Mouse (Mus musculus) limb, embryonic 12.5 days (tissue): ENCODE results near the gene Atpif1. TPM values are rescaled to one million over a fixed set of nuclear protein-coding genes. Genes with fewer than 3 reads are reported as not detected.
"Not testable (repeated sequence)": the region's sequence is repeated elsewhere in the genome, so short reads cannot be mapped to it uniquely, and the experiment has no call there.

Experiments used
- ATAC-seq: fragments of 200-750 bp; cut with Nextera tagmentation; 2 replicates; pipeline ENCODE4 v1.8.0; 2017; ENCODE audit warnings: low read depth, moderate TSS enrichment; ENCODE audit not compliant: insufficient number of reproducible peaks, insufficient read depth, low FRiP score, low TSS enrichment
- H3K27ac ChIP-seq: fragments of 300-500 bp; sonication (generic); 2 replicates; pipeline ENCODE4 v1.5.1; 2016; ENCODE audit warnings: mild to moderate bottlenecking, moderate library complexity
- H3K27me3 ChIP-seq: fragments of 300-500 bp; sonication (generic); 2 replicates; pipeline ENCODE4 v1.6.1; 2016; ENCODE audit warnings: mild to moderate bottlenecking, moderate library complexity
- H3K36me3 ChIP-seq: fragments of 300-500 bp; sonication (generic); 2 replicates; pipeline ENCODE4 v1.6.1; 2016; ENCODE audit warnings: mild to moderate bottlenecking, moderate library complexity
- H3K4me1 ChIP-seq: fragments of 300-500 bp; sonication (generic); replicated peaks from 2 replicates; pipeline ENCODE4 v1.6.1; 2016
- H3K4me2 ChIP-seq: fragments of 300-500 bp; sonication (generic); 2 replicates; pipeline ENCODE4 v1.6.1; 2016; ENCODE audit warnings: mild to moderate bottlenecking, moderate library complexity
- H3K4me3 ChIP-seq: fragments of 300-500 bp; sonication (generic); replicated peaks from 2 replicates; pipeline ENCODE4 v1.5.1; 2016; ENCODE audit warnings: mild to moderate bottlenecking
- H3K9ac ChIP-seq: fragments of 300-500 bp; sonication (generic); replicated peaks from 2 replicates; pipeline ENCODE4 v1.6.1; 2016; ENCODE audit warnings: mild to moderate bottlenecking, moderate library complexity
- H3K9me3 ChIP-seq: fragments of 300-500 bp; sonication (generic); 2 replicates; pipeline ENCODE4 v1.6.1; 2016; ENCODE audit warnings: mild to moderate bottlenecking, moderate library complexity
- WGBS: fragments of 180-500 bp; shearing (Covaris S2); methylation state at CpG from one replicate; pipeline ENCODE4 v1.1.7; 2016; 5-methylcytosine and 5-hydroxymethylcytosine counted together
- polyA plus RNA-seq: library from polyadenylated mRNA; unstranded; fragments of >200 nt; fragmentation: Nextera tagmentation; extraction: Ambion mirVana; gene quantifications from 2 replicates; pipeline ENCODE4 v1.2.1, GENCODE M21; 2016

The Atpif1 gene
- polyA plus RNA-seq = 1,138 and 1,150 TPM in 2 replicates

DNA sequence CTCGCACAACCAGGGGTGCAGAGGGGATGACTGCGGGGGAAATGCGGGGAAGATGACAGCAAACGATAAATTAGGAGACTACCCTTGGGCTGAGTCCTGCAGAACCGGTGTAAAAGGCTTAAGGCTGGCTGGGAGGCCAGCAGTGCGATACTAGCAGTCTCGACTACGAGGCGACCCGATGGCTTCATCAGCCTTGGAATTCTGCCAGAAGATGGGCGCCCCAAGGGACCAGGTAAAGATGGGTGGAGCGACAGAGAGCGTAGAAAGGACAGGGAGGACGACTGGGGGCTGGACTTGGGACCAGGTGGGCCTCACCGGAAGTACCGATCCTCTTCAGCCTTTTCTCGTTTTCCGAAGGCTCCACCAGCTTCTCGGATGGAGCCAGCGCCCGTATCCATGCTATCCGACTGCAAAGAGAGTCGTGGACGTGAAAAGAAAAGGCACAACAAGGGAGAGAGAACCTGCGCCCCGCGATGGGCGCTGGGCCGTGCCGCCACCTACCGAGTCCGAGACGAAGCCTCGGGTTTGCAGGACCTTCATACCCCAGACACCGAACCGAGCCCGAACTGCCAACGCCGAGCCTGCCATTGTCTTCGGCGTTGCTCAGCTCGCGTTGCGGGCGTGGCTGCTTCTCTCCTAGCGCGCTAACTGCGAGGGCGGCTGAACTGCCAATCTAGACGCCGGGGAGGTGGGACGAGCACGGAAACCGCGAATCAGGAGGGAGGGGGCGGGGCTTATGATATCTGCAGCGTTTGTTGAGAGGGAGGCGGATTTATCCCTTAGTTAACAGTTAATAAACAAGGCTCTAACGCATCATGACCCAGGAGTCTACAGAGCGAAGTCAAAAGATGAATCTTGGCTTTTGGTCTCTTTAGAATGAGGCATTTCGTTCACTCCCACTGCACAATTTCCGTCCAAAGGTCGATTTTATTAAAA is at the start of gene Atpif1:
Gene Atpif1 (minus strand): TSS at position 679 of the 936 bp plus-strand sequence.
- Histone ChIP-seq H3K9ac (peak within 1 kb of the TSS; percentile 88), H3K4me3 (peak within 1 kb of the TSS; percentile 72), H3K27me3 (no peaks in the 10 kb centered on the region), H3K4me1 (peaks cover 26% of the 10 kb centered on the region), H3K9me3 (no peaks in the 10 kb centered on the region), H3K27ac (peak within 1 kb of the TSS; percentile 88), H3K4me2 (peak within 1 kb of the TSS; percentile 80), H3K36me3 (peaks cover 36% of the 10 kb centered on the region)
- ATAC-seq = peak; percentile 73
- WGBS = under 1% methylated on average over 63 of the region's 63 CpGs

DNA sequence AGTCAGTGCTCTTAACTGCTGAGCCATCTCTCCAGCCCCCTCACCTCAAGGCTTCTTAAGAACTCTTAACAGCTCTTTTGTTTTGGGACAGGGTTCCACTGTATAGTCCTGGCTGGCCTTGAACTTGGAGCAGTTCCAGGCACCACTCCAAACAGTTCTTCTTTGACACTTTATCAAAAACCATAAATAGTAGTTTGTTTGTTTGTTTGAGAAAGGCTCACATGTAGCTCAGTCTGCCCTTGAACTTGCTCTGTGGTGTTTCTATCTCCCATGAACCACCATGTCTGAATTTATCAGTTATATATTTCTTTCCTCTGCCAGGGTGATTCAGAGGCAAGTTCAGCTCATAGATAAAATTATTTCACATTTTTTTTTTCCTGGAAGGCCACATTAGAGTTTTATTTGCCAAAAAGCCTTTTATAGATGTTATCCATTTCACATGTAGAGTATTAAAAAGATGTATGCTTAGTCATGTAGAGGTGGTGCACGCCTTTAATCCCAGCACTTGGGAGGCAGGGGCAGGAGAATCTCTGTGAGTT is 41.4 kb upstream of the Atpif1 start:
- no peak overlapping the region for H3K9ac ChIP-seq
- no peaks in the 10 kb centered on the region for H3K36me3 ChIP-seq
- H3K4me1 ChIP-seq = no peaks in the 10 kb centered on the region
- WGBS = 88% methylated on average over 1 of the region's 1 CpGs
- no peaks in the 10 kb centered on the region for H3K27me3 ChIP-seq
- H3K4me3 ChIP-seq = no peak overlapping the region
- no peaks in the 10 kb centered on the region for H3K9me3 ChIP-seq
- no peak overlapping the region for H3K4me2 ChIP-seq
- no peak for ATAC-seq
- no peak overlapping the region for H3K27ac ChIP-seq

DNA sequence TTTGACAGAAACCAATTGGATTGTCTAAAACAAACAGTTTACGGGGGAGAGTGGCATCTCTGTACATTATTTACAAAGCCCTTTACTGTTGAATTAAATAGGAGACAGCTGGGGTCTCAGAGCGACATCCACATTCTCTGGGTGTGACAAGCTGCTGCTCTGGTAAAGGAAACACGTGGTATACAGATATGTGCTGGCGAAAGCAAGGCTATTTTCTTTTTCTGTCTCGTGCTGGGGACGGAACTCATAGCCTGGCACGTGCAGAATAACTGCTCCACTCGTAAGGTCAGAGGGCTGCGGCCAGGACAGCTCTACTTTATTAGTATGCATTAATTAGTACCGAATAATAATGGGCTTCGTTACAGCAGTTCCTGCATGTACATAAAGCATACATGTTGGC is 39.9 kb upstream of the Atpif1 start:
- no peak overlapping the region for H3K4me2 ChIP-seq
- no peak overlapping the region for H3K27ac ChIP-seq
- no peaks in the 10 kb centered on the region for H3K27me3 ChIP-seq
- no peak overlapping the region for H3K9ac ChIP-seq
- H3K36me3 ChIP-seq = no peaks in the 10 kb centered on the region
- H3K4me3 ChIP-seq = no peak overlapping the region
- peaks cover 8% of the 10 kb centered on the region; the same call in 1 of the 2 replicates for H3K9me3 ChIP-seq
- H3K4me1 ChIP-seq = no peaks in the 10 kb centered on the region
- WGBS = 55% methylated on average over 11 of the region's 11 CpGs
- no peak for ATAC-seq

DNA sequence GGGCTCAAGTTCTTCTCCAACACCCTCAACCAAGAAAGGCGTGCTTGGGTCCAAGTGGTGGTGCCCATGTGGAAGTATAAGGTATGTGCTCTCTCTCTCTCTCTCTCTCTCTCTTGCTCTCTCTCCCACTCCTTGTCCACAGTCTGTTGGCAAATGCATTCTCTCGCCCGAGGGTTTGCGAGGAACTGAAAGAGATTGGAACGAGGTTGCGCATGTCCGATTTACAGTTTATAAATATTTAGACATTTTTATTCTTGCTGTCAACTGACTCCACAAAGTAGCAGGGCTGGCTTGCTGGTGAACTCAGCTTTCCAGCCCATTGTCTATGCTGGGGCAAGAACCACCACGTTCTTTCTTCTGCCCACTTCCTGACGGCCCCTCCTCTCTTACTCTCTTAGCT is 37.7 kb upstream of the Atpif1 start:
- 88% methylated on average over 9 of the region's 9 CpGs for WGBS
- no peak overlapping the region for H3K4me3 ChIP-seq
- H3K9ac ChIP-seq = no peak overlapping the region
- peaks cover 8% of the 10 kb centered on the region; the same call in 1 of the 2 replicates for H3K9me3 ChIP-seq
- no peak overlapping the region for H3K4me2 ChIP-seq
- H3K36me3 ChIP-seq = no peaks in the 10 kb centered on the region
- ATAC-seq = no peak
- no peaks in the 10 kb centered on the region for H3K27me3 ChIP-seq
- no peak overlapping the region for H3K27ac ChIP-seq
- no peaks in the 10 kb centered on the region for H3K4me1 ChIP-seq

DNA sequence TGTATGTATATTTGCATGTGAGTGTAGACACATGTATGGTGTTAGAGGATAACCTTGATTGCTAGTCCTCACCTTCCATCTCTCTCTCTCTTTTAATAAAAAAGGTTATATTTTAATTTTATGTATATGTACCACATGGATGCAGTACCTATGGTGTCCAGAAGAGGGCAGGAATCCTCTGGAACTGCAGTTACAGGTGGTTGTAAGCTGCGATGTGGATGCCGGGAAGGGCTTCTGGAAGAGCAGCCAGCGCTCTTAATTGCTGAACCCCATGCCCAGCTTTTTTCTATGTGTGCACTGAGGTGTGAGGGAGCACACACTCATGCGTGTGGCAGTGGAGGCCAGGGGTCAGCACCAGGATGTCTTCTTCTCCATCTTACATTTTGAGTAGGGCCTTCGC is 35.7 kb upstream of the Atpif1 start:
- no peaks in the 10 kb centered on the region for H3K27me3 ChIP-seq
- H3K9ac ChIP-seq = no peak overlapping the region
- WGBS = 88% methylated on average over 5 of the region's 5 CpGs
- H3K4me3 ChIP-seq = no peak overlapping the region
- ATAC-seq = no peak
- H3K9me3 ChIP-seq = peaks cover 8% of the 10 kb centered on the region; the same call in 1 of the 2 replicates
- no peaks in the 10 kb centered on the region for H3K36me3 ChIP-seq
- H3K27ac ChIP-seq = no peak overlapping the region
- no peaks in the 10 kb centered on the region for H3K4me1 ChIP-seq
- H3K4me2 ChIP-seq = no peak overlapping the region

DNA sequence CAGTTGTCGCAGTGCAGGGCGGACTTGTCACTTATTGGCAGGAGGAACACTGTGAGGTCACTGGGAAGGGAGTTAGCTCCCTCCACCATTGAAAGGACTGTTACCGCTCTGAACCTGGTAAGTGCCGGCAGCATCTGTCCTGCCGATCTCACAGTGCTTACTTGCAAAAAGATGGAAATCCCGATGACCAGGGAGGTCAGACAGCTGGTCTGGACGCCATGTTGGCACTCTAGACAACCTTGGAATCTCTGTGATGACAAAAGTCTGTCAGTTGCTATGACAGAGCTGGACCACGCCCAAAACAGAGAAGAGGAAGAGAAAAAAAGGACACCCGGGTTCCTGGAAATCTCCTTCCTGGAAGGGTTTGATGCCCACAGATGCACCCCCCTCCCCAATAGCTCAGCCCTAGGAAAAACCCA is 33.9 kb upstream of the Atpif1 start:
- Histone ChIP-seq H3K9me3 (peaks cover 8% of the 10 kb centered on the region; the same call in 1 of the 2 replicates), H3K27ac (no peak overlapping the region), H3K4me2 (no peak overlapping the region), H3K27me3 (no peaks in the 10 kb centered on the region), H3K4me1 (no peaks in the 10 kb centered on the region; the same call in 1 of the 2 replicates), H3K36me3 (no peaks in the 10 kb centered on the region), H3K9ac (no peak overlapping the region), H3K4me3 (no peak overlapping the region)
- no peak for ATAC-seq
- WGBS = 67% methylated on average over 9 of the region's 9 CpGs

DNA sequence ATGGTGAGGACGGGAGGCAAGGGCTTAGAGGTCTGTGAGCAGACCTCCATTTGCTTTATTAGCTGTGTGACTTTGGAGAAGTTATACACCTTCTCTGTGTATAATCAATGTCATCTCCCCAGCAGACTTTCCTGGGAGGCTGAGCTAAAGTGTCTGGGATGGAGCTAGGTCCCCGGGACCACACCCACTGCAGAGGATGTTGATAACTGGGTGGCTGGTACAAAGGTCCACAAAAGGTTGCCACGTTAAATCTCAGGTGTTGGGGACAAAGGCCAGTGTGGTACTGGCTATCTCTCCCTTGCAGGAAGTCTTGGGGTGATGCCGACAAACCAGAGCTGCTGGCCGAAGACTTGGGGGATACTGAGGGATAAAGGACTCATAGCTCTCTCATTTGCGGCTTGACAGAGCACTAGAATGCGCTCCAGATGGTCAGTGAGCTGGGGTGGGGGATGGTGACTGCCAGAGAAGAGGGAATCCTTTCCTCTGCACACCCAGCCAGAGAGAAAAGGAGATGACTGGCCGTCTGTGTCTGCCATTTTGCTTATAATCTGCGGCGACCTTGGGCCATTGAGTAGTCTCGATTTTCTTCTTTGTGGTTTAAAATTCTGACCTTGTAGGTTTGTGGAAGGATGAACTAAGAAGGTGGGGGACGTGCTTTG is 31.8 kb upstream of the Atpif1 start:
- Histone ChIP-seq H3K4me3 (no peak overlapping the region), H3K9me3 (peaks cover 8% of the 10 kb centered on the region; the same call in 1 of the 2 replicates), H3K36me3 (no peaks in the 10 kb centered on the region), H3K9ac (no peak overlapping the region), H3K27me3 (no peaks in the 10 kb centered on the region), H3K27ac (no peak overlapping the region), H3K4me2 (no peak overlapping the region), H3K4me1 (no peaks in the 10 kb centered on the region; the same call in 1 of the 2 replicates)
- WGBS = 78% methylated on average over 12 of the region's 12 CpGs
- ATAC-seq = no peak

DNA sequence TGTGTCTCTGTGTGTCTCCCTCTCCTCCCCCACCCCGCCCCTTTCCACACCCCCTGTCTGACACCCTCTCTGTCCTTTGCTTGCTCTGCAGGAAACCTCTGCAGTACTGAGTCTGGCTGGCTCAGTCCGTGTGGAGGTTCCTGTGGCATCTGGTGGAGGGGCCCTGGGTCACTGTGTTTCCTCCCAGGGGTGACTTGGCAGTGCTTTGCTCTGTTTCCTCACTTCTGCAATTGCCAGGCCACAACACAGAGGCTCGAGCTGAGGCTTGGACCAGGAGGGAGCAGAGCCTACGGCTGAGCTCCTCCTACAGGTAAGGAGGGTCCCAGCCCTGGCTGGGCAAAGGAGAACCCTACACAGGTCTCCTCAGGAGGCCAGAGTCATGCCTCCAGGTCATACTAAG is 30.5 kb upstream of the Atpif1 start, which contains the start of gene Ptafr:
Gene Ptafr (plus strand): TSS at position 103 of the 400 bp plus-strand sequence.
- Histone ChIP-seq H3K4me3 (no peak within 1 kb of the TSS), H3K27me3 (no peaks in the 10 kb centered on the region), H3K27ac (no peak within 1 kb of the TSS), H3K4me1 (no peaks in the 10 kb centered on the region; the same call in 1 of the 2 replicates), H3K9me3 (peaks cover 3% of the 10 kb centered on the region; the same call in 1 of the 2 replicates), H3K36me3 (no peaks in the 10 kb centered on the region), H3K4me2 (no peak within 1 kb of the TSS), H3K9ac (0 out of 2 replicates have a peak within 1 kb of the TSS, but pooled peaks have one; percentile 4)
- 31% methylated on average over 4 of the region's 4 CpGs for WGBS
- no peak for ATAC-seq

DNA sequence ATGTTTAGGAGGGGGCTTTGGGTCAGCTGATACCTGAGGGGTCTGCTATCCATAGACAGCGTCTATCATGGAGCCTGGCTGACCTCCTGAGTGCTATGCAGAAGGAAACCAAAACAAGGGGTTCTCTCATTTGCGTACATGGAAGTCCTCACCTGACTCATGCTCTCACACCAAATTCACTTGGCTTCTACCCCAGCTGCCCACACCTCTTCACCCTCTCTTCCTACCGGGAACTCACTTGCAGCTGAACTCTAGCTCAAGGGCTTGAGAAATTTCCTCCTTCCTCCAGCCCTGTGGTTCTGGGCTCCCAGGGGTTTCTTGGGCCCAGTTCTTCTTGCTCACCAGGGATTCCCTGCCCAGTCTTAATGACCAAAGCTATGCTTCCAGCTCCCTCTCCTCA is 29.8 kb upstream of the Atpif1 start:
- Histone ChIP-seq H3K27me3 (no peaks in the 10 kb centered on the region), H3K9me3 (no peaks in the 10 kb centered on the region), H3K4me2 (no peak overlapping the region), H3K4me1 (no peaks in the 10 kb centered on the region; the same call in 1 of the 2 replicates), H3K27ac (no peak overlapping the region), H3K36me3 (no peaks in the 10 kb centered on the region), H3K4me3 (no peak overlapping the region), H3K9ac (no peak overlapping the region)
- ATAC-seq = no peak
- 82% methylated on average over 3 of the region's 3 CpGs for WGBS

DNA sequence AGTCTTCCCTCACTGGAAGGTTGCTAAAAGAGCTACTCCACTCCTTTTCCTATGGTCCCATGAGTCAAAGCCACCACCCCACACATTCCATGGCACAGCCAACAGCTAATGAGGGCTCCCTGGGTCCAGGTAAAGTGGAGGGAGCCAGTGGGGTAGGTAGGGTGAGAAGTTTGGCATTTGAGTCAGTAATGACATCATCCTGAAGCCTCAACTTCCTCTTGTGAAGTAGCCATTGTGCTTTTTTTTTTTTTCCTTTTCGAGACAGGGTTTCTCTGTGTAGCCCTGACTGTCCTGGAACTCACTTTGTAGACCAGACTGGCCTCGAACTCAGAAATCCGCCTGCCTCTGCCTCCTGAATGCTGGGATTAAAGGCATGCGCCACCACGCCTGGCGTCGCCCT is 22.1 kb upstream of the Atpif1 start:
- H3K4me1 ChIP-seq, H3K27me3 ChIP-seq, ATAC-seq, H3K9ac ChIP-seq, H3K4me3 ChIP-seq, H3K9me3 ChIP-seq, H3K4me2 ChIP-seq, H3K27ac ChIP-seq: not testable (repeated sequence)
- peaks cover 44% of the 10 kb centered on the region for H3K36me3 ChIP-seq
- WGBS = 88% methylated on average over 7 of the region's 7 CpGs

DNA sequence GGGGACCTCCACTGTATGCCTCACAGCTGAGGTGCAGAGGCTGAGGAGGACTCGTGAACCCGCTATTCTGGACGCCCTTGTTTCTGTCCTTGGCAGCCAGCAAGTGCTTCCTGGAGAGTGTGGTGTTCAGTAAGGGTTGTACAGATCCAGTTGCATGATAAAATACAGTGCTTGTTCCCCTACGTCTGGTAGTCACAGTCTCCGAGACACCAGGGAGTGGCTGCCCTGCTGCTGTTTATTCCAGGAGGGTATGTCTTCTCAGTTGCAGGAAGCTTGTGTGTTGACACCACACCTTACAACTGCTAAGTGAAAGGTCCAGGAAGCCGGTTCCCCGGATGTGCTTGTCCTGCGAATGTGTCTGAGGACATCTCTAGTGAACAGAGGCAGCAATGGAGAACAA is 21.2 kb upstream of the Atpif1 start:
- no peak overlapping the region for H3K27ac ChIP-seq
- H3K4me1 ChIP-seq = no peaks in the 10 kb centered on the region
- no peak for ATAC-seq
- H3K4me2 ChIP-seq = no peak overlapping the region
- H3K9me3 ChIP-seq = no peaks in the 10 kb centered on the region
- peaks cover 53% of the 10 kb centered on the region for H3K36me3 ChIP-seq
- no peak overlapping the region for H3K9ac ChIP-seq
- no peaks in the 10 kb centered on the region for H3K27me3 ChIP-seq
- WGBS = 87% methylated on average over 8 of the region's 8 CpGs
- no peak overlapping the region for H3K4me3 ChIP-seq
